Mouse (Mus musculus) left cerebral cortex, postnatal 4 days (tissue): ENCODE data around the gene Gramd1c. TPM values are rescaled to one million over a fixed set of nuclear protein-coding genes. Genes with fewer than 3 reads are reported as not detected.

Source experiments
- DNase-seq: peaks from one replicate; pipeline ENCODE4 v3.0.0-alpha.2; 2022
- intact Hi-C: fragments of 180-260 bp; cut with DNase I; formaldehyde crosslinking; loops from one replicate; pipeline ENCODE4 v1.15.1; 2025
- microRNA-seq: library from miRNA; unstranded; fragments of <30 nt; microRNA quantifications from one replicate; pipeline ENCODE4 v1.2.0, GENCODE M21; 2022
- total RNA-seq, 2 experiments: library from RNA; stranded (reverse); gene quantifications; 2 replicates each; pipeline ENCODE4 v1.2.3; 2021

Gramd1c gene
- total RNA-seq, 2 experiments from 2014 or later = 2.9 to 4.9 TPM

DNA sequence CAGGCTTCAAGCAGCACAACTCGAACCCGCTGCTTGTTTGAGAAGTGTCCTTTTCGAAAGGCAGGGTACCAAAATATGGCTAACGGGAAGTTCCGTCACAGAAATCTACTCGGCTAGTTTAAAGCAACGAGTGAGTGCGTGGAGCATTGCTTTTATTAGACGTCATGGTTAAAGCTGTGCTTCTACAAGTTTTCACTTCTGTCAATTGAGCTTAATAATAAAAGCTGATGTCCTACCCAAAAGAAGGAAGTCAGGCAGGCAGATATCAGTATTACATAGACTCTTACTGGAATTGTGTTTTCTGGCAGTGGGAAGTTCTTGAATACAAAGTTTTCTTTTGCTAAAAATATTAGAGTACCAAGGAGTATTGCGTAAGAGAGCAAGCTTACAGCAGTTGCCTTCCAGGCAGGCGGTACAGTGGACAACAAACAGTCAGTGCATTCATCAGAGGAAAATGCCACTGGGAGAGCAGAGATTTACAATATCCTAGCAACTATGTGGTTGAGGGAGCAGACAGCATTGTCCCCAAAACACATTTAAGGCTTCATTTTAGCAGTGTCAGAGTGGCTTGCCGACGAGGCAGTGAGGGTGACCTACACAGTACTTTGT is 97.3 kb downstream of the Gramd1c start:
- intact Hi-C loops = no loop called here
- DNase-seq = no peak

DNA sequence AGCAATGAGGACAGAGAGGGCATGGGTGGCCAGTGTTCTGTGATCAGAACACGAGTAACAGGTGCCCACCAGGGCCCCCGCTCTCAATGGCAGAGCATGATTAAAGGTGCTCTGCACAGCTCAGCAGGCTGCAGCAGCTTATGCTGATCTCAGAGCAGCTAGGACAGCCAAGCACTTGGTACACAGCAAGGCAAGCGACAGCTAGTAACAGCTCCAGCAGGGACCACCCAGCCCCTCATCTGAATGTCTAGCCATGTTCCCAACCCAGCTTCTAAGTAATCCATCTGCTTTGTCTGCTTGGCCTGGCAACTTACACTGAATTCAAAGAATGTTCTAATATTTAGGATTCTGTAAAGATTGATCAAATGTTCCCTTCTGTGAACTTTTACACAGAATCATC is 99.4 kb downstream of the Gramd1c start:
- intact Hi-C loops = no loop called here
- no peak for DNase-seq

DNA sequence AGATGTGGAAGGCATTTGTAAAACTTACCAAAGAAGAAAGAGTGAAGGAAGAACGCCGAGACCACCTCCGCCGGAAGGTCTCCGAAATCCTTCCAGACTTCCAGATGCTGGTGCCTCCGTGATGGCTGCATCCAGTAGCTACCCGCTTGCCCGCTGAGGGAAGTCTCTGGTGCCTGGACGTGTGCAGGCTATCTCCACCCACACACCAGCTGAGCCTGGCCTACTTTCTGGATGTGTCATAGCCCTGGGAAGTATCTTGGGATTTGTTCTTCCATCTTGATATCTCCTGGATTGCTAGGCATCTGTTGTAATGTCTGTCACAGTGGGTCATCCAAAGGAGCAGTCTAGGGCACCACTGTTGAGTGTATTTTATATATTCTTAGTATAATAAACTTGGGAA is 99.9 kb downstream of the Gramd1c start:
- intact Hi-C loops = no loop called here
- DNase-seq = no peak

DNA sequence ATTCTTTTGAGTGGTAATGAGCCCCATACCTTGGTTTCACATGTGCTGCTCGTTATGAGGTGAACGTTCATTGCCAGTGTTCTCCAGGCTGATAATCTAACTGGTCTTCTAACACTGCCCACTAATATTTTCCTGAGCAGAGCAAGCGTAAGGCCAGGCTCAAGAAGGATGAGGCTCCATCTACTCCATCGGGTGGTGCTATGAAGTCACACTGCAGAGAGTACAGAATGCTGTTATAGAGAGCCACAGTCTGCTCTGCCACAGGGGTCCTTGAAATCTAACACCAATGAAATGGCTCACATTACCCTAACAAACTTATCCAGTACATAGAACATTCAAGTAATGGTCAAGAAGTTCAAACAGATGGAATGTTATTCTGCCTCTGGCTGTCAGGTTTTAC is 105.1 kb downstream of the Gramd1c start:
- no peak for DNase-seq
- intact Hi-C loops = no loop called here

DNA sequence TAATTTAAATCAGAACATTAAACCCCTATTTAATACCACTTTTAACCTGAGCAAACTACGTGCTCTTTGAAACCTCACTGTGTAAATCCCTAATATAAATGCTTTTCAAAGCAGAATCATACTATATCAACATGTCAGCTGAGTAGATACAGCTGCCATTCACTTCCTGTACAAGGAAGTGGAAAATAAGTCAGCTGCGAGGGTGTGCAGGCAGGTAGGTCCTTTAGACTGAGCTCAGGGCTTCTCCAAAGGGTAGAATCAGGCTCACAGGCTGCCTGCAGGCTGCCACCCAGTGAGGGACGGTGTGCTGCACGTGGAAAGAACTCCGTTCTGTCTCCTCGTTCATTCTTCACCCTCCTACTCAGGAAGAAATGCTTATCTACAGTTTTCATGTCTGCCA is 108.2 kb downstream of the Gramd1c start:
- DNase-seq = no peak
- intact Hi-C loops = no loop called here

DNA sequence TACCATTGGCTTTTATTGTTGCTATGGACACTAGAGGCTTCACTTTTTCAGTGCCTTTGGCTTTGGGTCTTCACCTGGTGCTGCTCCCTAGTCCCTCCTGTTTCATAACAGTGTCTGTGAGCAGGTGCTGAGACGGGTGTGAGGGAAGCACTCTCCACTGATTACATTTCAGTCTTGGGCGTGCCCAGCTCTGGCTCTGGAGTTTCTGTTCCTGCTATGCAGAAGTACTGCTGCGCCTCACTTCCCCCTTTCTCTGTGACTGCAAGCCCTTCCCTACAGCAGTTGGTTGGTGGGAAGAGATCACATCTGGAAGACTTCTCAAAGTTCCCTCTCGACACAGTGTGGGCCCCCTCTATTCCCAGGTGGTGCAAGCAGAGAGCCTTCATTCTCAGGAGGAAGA is 111.6 kb downstream of the Gramd1c start:
- DNase-seq = no peak
- intact Hi-C loops = no loop called here

DNA sequence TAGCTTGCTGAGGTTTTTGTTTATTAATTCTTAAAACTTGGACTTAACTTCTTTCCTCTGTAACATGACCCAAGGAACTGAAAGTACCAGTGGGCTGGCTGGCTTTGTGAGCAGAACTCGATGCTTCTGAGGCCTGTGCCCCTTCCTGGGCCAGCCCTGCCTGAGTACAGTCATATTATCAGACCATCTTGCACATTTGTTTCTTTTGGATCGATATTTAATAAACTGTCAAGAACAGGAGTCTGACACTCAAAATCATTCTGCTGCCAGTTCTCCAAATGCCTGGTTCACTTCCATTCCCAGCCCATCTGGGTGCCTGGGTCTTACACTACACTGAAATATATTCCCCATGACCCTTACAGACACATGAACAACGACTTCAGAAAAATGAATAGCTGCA is 117.3 kb downstream of the Gramd1c start:
- no peak for DNase-seq

DNA sequence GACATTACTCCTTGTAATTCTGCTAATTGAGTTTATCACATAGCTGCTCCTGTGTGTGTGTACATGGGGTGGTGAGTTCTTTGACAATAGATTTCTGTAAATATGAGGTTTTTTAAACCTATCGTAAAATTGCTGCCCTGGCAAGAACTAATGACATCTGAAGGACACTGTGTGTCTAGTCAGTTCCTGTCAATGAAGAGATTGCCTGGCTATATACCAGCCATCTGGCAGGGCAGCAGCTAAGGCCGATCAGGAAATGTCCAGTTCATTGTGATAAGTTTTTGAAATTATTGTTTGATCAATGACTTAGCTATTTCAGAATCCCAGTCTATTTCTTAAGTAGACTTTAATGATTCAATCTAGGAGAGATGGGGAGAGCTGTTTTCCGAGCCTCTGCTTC is 117.8 kb downstream of the Gramd1c start:
- no peak for DNase-seq
- intact Hi-C loops = no loop called here

More for the DNA sequence above, 117.3 kb downstream of the Gramd1c start:
- intact Hi-C loops = no loop called here

DNA sequence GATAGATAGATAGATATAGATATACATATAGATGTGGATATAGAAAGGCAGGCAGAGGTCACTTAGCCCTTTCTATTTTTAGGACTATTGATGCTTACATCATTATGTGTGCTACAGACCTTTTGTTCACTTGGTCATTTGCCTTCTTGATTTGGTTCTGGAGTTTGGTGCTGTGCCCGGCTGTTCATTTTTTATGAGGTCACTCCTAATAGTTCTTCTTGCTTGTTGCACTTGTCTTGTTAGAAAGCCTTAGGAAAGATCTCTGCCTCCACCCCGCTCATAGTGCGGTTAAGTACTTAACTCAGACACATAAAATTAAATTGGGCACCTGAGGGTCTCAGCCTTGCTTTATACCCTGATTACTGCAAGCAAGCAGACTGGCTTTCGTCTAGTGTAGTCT is 122.3 kb downstream of the Gramd1c start:
- intact Hi-C loops = no loop called here
- no peak for DNase-seq

DNA sequence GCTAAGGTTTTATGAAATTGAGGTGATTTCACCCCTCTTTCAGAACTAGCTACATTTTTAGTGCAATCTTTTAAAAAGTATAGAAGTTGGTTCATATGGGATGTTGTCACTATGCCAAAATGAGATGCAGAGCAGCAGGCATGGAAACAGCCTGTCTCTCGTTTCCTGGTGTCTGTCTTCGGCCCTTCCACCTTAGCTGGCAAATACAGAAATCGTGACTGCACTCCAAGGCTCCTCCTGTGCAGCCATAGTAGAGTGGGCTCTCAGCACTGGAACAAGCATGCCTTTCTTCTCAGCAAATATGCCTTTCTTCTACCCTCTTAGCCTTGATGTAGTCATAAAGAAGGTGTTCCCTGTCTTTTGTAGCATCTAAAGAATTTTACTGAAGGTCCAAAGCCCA is 127.3 kb downstream of the Gramd1c start:
- DNase-seq = no peak
- intact Hi-C loops = no loop called here

DNA sequence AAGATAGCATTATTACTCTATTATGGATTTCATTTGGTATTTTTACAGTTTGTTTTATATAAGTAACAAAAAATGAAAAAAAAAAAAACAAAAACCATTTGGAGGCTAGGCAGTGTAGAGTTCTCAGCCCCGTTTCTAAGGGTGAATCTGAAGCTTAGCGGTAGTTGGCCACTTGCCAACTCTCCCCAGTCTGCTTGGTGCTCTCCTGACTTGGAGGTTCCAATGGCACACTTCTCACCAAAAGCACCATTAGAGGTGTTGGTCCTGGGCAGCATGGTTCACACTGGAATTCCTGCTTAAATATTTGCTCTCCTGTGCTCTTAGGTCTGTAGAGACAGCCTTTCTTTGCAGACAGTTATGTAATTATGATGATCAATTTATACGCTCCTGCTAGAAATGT is 127.8 kb downstream of the Gramd1c start:
- intact Hi-C loops = no loop called here
- DNase-seq = peak; percentile 41

DNA sequence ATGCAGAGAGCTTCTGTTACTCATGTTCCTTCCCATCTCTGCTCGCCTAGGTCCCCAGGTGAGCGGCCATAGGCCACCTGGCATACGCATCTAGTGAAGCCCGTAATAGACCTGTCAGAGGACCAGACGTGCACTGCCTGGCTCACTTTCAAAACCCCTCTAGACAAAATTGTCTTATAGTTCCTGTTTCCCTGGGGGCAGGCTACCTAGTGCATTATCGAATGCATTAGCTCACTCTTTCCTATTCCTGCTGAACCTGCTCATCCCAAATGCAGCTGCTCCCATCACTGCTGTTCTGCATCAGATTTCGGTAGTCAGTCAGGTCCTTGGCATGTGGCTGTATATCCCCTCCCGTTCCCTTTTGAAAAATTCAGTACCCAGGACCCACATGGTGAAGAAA is 128.3 kb downstream of the Gramd1c start:
- intact Hi-C loops = no loop called here
- peak; percentile 24 for DNase-seq

DNA sequence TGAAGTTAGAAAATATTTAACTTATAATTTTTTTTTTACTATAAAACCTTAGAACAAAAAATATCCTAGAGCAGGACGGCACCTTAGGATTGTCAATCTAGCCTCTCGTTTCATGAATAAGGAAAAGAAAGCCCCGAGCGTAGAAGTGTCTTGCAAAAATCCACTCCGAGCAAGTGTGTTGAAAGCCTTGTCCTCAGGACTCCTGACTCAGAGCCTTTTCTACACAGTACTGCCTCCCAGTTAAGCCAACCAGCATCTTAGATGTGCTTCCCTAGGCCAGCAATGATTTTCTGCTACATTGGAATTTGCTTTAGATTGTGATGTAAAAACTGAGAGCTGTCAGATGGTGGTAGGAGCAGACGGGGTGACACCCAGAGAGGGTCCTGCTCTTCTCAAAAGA is 130.1 kb downstream of the Gramd1c start:
- intact Hi-C loops = no loop called here
- DNase-seq = no peak

DNA sequence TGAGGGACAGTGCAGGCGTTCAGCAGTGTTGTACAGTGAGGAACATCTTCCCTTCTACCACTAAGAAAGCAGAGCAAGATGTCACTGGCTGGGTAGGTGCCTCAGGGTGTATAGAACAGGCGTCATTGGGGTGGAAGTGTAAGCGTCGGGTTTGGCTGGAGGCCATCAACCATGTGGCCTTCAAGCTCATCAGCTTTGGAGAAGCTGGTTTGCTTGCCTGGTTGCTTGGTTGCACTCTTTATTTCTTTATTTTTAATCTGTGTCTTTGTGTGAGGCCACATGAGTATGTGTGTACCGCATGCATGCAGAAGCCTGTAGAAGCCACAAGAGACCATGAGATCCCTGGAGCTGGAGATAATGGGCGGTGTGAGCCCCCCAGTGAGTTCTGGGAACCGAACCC is 130.8 kb downstream of the Gramd1c start:
- no peak for DNase-seq
- intact Hi-C loops = no loop called here

DNA sequence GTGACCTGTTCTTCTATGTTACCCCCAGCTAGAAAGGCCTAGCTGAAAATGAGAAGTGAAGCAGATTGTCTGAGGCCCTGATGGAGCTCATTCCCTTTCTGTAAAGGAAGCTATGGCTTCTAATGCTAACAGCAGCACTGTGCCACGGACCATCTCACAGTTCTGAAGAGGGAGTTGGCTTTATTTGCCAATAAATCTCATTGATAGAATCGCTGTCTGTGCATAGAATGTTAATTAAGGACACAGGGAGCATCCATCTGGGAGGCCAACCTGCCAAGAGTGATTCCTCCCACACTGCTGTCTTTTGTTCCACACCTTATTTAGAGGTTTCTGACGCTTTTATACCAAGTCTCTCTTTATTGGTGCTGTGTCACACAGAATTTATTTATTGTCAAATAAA is 131.6 kb downstream of the Gramd1c start:
- intact Hi-C loops = no loop called here

DNA sequence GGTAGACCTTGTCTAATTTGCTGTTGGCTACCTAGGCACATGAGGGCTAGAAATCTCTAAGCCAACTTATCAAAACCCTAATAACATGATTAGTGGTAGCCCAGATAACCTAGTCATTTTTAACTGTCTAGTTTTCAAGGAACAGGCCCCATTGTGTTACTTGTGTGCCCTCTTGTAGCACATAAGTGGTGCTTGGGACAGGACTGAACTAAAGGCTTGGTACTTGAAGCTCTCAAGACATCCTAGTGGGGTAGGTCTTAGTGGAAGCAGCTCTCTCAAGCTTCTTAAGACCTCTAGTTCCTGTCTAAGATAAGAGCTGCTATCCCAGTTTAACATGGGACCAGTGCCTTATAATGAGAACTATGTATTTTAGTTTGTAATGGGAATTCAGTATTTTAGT is 132.6 kb downstream of the Gramd1c start:
- intact Hi-C loops = no loop called here
- no peak for DNase-seq

More for the DNA sequence above, 131.6 kb downstream of the Gramd1c start:
- DNase-seq = no peak

Small RNAs within 50 kb of the gene (microRNA-seq; reads per million reads assigned to microRNA genes)
- gene Mir3470b = not detected

Other genes starting within 250 kb of the Gramd1c start
- 1 to 10 TPM; 2.4 to 3.8 TPM for gene Ccdc191, start 173.5 kb downstream of the Gramd1c start, total RNA-seq
- 10 to 100 TPM; 32.9 to 35.3 TPM for gene Qtrt2, start 136.5 kb downstream of the Gramd1c start, total RNA-seq
- gene Zdhhc23, start 83.6 kb downstream of the Gramd1c start, total RNA-seq = 10 to 100 TPM; 26.1 to 26.7 TPM
- 100 to 1,000 TPM; 237 to 255 TPM for gene Atp6v1a, start 76.4 kb upstream of the Gramd1c start, total RNA-seq
- gene Naa50, start 76.5 kb upstream of the Gramd1c start, total RNA-seq = 10 to 100 TPM; 56.0 to 60.5 TPM
- gene Usf3, start 109.9 kb upstream of the Gramd1c start, total RNA-seq = 10 to 100 TPM; 27.7 to 27.9 TPM